Mouse (Mus musculus): ENCODE data around the gene Zfy2.

Zfy2 gene

DNA sequence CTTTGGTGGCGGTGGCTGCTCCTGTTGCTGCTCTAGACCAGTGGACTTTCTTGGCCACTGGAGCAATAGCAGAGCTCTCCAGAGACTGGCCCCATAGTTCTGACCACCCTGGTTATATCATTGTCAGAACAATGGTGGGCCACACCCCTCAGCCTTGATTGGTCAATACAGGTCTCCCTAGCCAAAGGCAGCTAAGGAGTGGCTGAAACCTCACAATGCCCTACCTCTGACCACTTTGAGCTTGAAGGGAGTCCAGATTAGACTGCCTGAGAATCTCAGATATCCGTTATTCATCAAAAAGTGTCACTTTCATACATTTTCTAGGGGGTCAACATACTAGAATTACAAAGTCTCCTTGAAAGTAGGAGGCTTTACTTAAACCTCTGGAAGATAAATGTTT is at the start of gene Zfy2:
Gene Zfy2 (minus strand): TSS at position 101 of the 400 bp plus-strand sequence.
- DNase-seq (ENCODE audit: low read depth) = no peak
